Comparison of ENCODE assay signal across 8 mouse cellular contexts in the genomic region with DNA sequence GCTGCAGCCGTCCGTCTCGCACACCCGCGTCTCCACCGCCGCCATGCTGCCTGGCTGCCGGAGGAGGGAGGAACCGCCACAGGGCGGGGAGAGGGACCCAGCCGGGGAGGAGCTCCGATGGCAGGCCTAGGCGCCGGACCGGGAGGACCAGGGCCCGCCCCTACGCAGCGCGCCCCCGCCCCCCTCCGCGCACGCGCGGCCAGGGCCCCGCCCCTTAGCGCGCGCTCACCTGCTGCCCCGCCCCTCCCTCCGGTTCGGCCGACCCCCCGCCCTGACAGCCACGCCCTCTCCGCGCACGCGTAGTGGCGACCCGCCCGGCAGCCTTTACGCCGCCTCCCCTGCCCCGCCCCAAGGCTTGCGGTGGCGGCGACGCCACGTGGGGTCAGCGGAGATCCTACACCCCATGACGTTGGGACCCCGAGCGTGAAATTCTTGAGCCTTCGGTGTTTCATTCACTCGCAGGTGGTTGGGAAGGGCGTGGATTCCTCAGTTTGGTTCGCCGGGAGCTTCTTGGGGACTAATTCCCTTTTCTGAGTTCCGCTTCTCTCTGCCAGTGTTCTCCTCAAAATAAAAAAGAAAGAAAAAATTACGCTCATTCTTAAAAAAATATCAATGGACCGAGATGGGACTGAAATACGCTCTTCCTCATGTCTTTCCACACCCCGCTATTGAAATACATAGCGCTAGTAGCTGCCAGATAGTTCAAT. TPM values are rescaled to one million over a fixed set of nuclear protein-coding genes. Genes with fewer than 3 reads are reported as not detected.
A peak's percentile ranks its signal among the peaks of the same experiment; 100 is the strongest.
DNase-seq lines count a peak whose midpoint lies in the region; ATAC-seq lines count a peak whose summit lies in the region.

A gene (minus strand): TSS at position 189 of the 707 bp plus-strand sequence.

- peaks cover 24% of the 10 kb centered on the region for H3K36me3 ChIP-seq in megakaryocyte, embryonic 14.5 days (replicated peaks; ENCODE audit: low read length)

- peak; percentile 94 for DNase-seq in ZHBTc4 (ENCODE audit: low read depth, low spot score)
- DNase-seq in gastrocnemius, adult 8-10 months (ENCODE audit: low spot score in 2 of 2): peak; percentile 90 to 94
- DNase-seq in hindlimb bud, embryonic 11.5 days (ENCODE audit: extremely low spot score, low read depth, low spot score): peak; percentile 56
- peak; percentile 88 to 94 for DNase-seq in left cerebral cortex, adult 8-10 months (ENCODE audit: low spot score in 2 of 2)
- DNase-seq in right cerebral cortex, postnatal 10 days (ENCODE audit: low spot score in 2 of 2): peak; percentile 95 to 96
- peak; percentile 99 for DNase-seq in urinary bladder, postnatal 25 days (ENCODE audit: low spot score)

- H3K9me3 ChIP-seq in megakaryocyte, embryonic 14.5 days: peaks cover 7% of the 10 kb centered on the region; the same call in 1 of the 2 replicates

- no peaks in the 10 kb centered on the region for H3K27me3 ChIP-seq in megakaryocyte, embryonic 14.5 days (replicated peaks)

- H3K4me3 ChIP-seq in megakaryocyte, embryonic 14.5 days (replicated peaks): peak within 1 kb of the TSS; percentile 100

- ATAC-seq in common myeloid progenitor, adult 5-6 weeks (replicated peaks; ENCODE audit: low read depth, poor library complexity, severe bottlenecking): peak; percentile 93

- H3K4me1 ChIP-seq in megakaryocyte, embryonic 14.5 days: peaks cover 50% of the 10 kb centered on the region

RNA-seq across cellular contexts. Expression of the gene that starts here (rescaled TPM):
- total RNA-seq in common myeloid progenitor, adult 5-6 weeks (2017): 48.5 and 61.1 TPM in 2 replicates
- total RNA-seq in gastrocnemius, adult 8-10 months (2022): 10 to 100 TPM; 51.4 to 54.0 (median 53.7) TPM
- 10 to 100 TPM; 36.4 to 41.4 (median 37.1) TPM for total RNA-seq in left cerebral cortex, adult 8-10 months (2022)
- polyA plus RNA-seq in megakaryocyte, embryonic 14.5 days (2012; ENCODE audit: insufficient read depth, low replicate concordance): 10.2 and 16.6 TPM in 2 replicates

Comparison
In these comparisons a context has a peak if more than half of its experiments do, and no peak if none do; other contexts are left out.
1. Peak in every context shown above with its lines: DNase-seq, ATAC-seq and H3K4me3 ChIP-seq.